Mouse (Mus musculus) hindbrain, embryonic 11.5 days (tissue): Measurements from ENCODE around the gene Abca8b. TPM values are rescaled to one million over a fixed set of nuclear protein-coding genes. Genes with fewer than 3 reads are reported as not detected.

ENCODE experiments used
- ATAC-seq: fragments of 200-750 bp; cut with Nextera tagmentation; 2 replicates; pipeline ENCODE4 v1.8.0; 2017; ENCODE audit warnings: mild to moderate bottlenecking, moderate TSS enrichment, moderate library complexity; ENCODE audit not compliant: low FRiP score
- DNase-seq: peaks from one replicate; pipeline ENCODE4 v3.0.0-alpha.2; 2015; ENCODE audit warnings: low spot score
- H3K27ac ChIP-seq: fragments of 300-500 bp; sonication (generic); 2 replicates; pipeline ENCODE4 v1.5.1; 2014; ENCODE audit warnings: mild to moderate bottlenecking, low read depth, low read length
- H3K27me3 ChIP-seq: fragments of 300-500 bp; sonication (generic); 2 replicates; pipeline ENCODE4 v1.6.1; 2014; ENCODE audit warnings: mild to moderate bottlenecking, low read length, moderate library complexity, mixed read lengths; ENCODE audit not compliant: control insufficient read depth, insufficient read depth
- H3K36me3 ChIP-seq: fragments of 300-500 bp; sonication (generic); 2 replicates; pipeline ENCODE4 v1.6.1; 2014; ENCODE audit warnings: mild to moderate bottlenecking, low read length, moderate library complexity, mixed read lengths; ENCODE audit not compliant: control insufficient read depth, insufficient read depth
- H3K4me1 ChIP-seq: fragments of 300-500 bp; sonication (generic); replicated peaks from 2 replicates; pipeline ENCODE4 v1.6.1; 2014; ENCODE audit warnings: low read length, mixed read lengths; ENCODE audit not compliant: control insufficient read depth, insufficient read depth
- H3K4me2 ChIP-seq: fragments of 300-500 bp; sonication (generic); replicated peaks from 2 replicates; pipeline ENCODE4 v1.6.1; 2014; ENCODE audit warnings: mild to moderate bottlenecking, low read depth, low read length
- H3K4me3 ChIP-seq: fragments of 300-500 bp; sonication (generic); 2 replicates; pipeline ENCODE4 v1.5.1; 2014; ENCODE audit warnings: low read depth, low read length
- H3K9ac ChIP-seq: fragments of 300-500 bp; sonication (generic); 2 replicates; pipeline ENCODE4 v1.6.1; 2014; ENCODE audit warnings: low read depth, low read length
- H3K9me3 ChIP-seq: fragments of 300-500 bp; sonication (generic); 2 replicates; pipeline ENCODE4 v1.6.1; 2016; ENCODE audit warnings: low read length; ENCODE audit not compliant: control insufficient read depth
- WGBS: fragments of 180-500 bp; shearing (Covaris S2); extraction: QIAGEN DNeasy Blood & Tissue Kit; methylation state at CpG from one replicate; pipeline ENCODE4 v1.1.7; 2014; 5-methylcytosine and 5-hydroxymethylcytosine counted together
- polyA plus RNA-seq: library from polyadenylated mRNA; unstranded; fragments of >200 nt; fragmentation: Nextera tagmentation; extraction: Ambion mirVana; gene quantifications from 2 replicates; pipeline ENCODE4 v1.2.1, GENCODE M21; 2014

Gene Abca8b
- polyA plus RNA-seq, 1 experiment from 2014 or later, result 0.71 TPM

DNA sequence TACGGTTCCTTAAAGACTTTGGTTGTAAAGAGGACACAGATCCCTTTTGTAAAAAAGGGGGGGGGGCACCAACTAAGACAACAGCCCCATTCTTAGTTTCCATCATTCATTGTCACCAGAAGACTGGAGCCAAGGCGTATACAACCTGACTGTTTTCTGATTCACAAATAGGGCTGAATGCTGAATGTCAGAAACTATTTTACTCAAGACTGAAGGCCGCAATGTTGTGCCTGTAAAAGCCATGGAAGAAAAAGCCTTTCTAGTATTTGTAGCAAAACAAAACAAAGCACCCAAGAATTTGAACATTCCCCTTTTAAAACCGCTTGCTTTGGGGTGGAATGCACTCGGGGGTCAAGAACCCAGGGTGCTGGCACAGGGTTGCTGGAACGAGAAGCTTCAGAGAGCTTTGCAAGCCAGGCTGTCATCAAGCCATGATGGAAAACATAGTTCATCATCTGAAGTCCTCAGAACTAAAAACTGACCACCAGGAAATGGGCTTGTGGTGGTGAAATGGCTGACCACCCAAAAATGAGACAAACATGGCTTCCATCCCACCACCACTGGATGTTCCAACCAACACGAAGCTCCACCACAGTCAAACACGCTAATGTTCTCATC, 104.2 kb downstream of the Abca8b start:
- WGBS, result 68% methylated on average over 8 of the region's 8 CpGs
- H3K27ac ChIP-seq, result no peak overlapping the region
- no peak overlapping the region for H3K4me3 ChIP-seq
- H3K9ac ChIP-seq, result no peak overlapping the region
- no peaks in the 10 kb centered on the region for H3K27me3 ChIP-seq
- no peaks in the 10 kb centered on the region for H3K9me3 ChIP-seq
- ATAC-seq (no peak), DNase-seq (no peak)
- H3K4me1 ChIP-seq, result no peaks in the 10 kb centered on the region
- H3K36me3 ChIP-seq, result no peaks in the 10 kb centered on the region
- no peak overlapping the region for H3K4me2 ChIP-seq

DNA sequence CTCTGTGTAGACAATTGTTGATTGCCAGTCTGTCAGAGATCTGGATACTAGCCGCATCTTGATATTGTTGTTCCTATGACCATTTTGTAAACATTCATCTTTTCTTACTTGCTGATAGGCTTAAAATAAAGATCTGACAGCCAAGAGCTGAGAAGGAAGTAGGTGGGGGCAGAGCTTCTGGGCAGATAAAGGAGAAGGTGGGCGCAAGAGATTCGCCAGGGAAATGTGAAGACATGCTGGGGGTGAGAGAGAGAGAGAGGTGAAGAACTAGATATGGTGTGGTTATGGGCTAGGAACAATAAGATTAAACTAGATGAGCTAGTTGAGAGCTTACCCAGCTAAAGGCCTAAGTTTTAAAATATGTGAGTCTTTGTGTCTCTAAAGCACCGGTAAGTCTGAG, 106.0 kb downstream of the Abca8b start:
- no peak for DNase-seq
- 95% methylated on average over 4 of the region's 4 CpGs for WGBS
- ATAC-seq, result no peak

DNA sequence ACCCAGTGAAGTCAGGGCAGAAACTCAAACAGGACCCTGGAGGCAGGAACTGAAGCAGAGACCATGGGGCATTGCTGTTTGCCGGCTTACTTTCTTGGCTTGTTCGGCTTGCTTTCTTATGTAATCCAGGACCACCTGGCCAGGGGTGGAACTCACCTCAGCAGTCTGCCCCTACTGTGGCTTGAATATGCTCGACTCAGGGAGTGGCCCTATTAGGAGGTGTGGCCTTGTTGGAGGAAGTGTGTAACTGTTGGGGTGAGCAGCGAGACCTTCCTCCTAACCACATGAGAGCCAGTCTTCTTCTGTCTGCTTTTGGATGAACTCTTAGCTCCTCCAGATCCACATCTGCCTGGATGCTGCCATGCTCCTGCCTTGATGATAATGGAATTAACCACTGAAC, 108.9 kb downstream of the Abca8b start:
- H3K27me3 ChIP-seq, result no peaks in the 10 kb centered on the region
- ATAC-seq (no peak), DNase-seq (no peak)
- H3K9me3 ChIP-seq, result no peaks in the 10 kb centered on the region
- H3K4me2 ChIP-seq, result no peak overlapping the region
- no peaks in the 10 kb centered on the region for H3K36me3 ChIP-seq
- 0 out of 2 replicates have a peak, but pooled peaks cover 2% of the 10 kb centered on the region for H3K4me1 ChIP-seq
- 86% methylated on average over 4 of the region's 4 CpGs for WGBS
- no peak overlapping the region for H3K9ac ChIP-seq
- H3K4me3 ChIP-seq, result no peak overlapping the region
- no peak overlapping the region for H3K27ac ChIP-seq

More for the DNA sequence above, 106.0 kb downstream of the Abca8b start:
- Histone ChIP-seq H3K27ac (no peak overlapping the region), H3K9ac (no peak overlapping the region), H3K36me3 (no peaks in the 10 kb centered on the region), H3K9me3 (no peaks in the 10 kb centered on the region), H3K4me1 (no peaks in the 10 kb centered on the region), H3K4me2 (no peak overlapping the region), H3K27me3 (no peaks in the 10 kb centered on the region), H3K4me3 (no peak overlapping the region)

DNA sequence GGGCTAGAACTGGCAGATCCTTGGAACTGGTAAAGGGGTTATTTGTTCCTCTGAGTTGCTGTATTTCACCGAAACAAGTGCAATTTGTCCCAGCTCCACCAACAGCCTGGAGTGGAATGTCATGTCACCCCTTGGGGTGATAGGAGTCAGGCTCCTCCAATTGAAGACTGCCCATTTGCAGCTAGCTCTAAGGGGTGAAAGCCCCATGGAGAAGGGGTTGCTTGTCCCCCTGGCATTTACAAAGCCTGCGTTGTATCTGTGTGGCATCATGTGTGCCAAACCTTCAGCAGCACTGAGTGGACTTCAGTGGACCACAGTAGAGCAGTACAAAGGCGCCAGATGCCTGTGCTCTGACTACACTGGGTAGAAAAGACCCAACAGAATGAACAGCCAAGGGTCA, 110.1 kb downstream of the Abca8b start:
- H3K36me3 ChIP-seq, result no peaks in the 10 kb centered on the region
- H3K4me1 ChIP-seq, result 0 out of 2 replicates have a peak, but pooled peaks cover 2% of the 10 kb centered on the region
- DNase-seq (no peak), ATAC-seq (no peak)
- H3K9me3 ChIP-seq, result no peaks in the 10 kb centered on the region
- no peak overlapping the region for H3K4me3 ChIP-seq
- H3K4me2 ChIP-seq, result no peak overlapping the region
- H3K27me3 ChIP-seq, result no peaks in the 10 kb centered on the region
- H3K9ac ChIP-seq, result no peak overlapping the region
- H3K27ac ChIP-seq, result no peak overlapping the region
- 92% methylated on average over 3 of the region's 3 CpGs for WGBS

DNA sequence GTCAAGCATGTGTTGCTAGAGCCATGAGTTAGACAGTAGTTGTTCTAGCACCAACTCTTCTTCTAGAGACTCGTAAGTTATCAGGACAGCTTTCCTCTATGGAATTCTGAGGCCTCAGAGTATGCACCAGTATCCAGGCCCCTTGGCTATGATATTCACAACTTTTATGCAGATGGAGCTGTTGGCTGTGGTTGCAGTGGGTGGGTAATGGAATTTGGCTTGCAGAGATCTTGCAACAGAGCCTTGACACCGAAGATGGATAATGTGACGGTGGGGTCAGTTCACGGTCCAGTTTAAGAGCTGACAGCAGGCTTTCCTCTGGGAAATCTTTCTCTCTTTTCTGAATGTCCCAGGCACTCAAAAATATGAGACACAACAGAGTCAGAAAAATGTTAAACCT, 110.8 kb downstream of the Abca8b start:
- DNase-seq, result no peak
- 0 out of 2 replicates have a peak, but pooled peaks cover 2% of the 10 kb centered on the region for H3K4me1 ChIP-seq
- no peak overlapping the region for H3K9ac ChIP-seq
- no peak overlapping the region for H3K4me3 ChIP-seq
- H3K9me3 ChIP-seq, result no peaks in the 10 kb centered on the region
- WGBS, result 69% methylated on average over 4 of the region's 4 CpGs
- no peak overlapping the region for H3K4me2 ChIP-seq
- no peak overlapping the region for H3K27ac ChIP-seq
- no peaks in the 10 kb centered on the region for H3K36me3 ChIP-seq
- no peaks in the 10 kb centered on the region for H3K27me3 ChIP-seq
- no peak for ATAC-seq

DNA sequence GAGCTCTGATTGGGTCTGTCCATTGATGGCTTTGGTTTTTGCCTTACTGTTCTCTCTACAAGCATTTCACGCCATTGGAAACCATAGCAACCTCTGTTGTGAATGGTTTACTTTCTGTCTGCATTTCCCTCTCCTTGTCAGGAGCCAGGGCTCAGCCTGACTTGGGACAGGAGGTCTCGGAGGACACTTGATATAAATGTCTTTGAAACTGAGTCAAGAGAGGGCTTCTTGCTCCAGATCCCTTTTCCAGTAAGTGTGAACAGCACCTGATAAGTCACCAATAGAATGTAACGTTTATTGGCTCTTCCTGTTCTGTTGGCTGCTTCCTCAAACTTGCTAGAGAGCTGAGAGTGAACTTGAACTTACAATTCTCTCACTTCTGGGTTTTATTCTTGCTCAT, 111.5 kb downstream of the Abca8b start:
- Histone ChIP-seq H3K4me2 (no peak overlapping the region), H3K9me3 (no peaks in the 10 kb centered on the region), H3K27ac (no peak overlapping the region), H3K36me3 (no peaks in the 10 kb centered on the region), H3K4me3 (no peak overlapping the region), H3K27me3 (no peaks in the 10 kb centered on the region), H3K4me1 (0 out of 2 replicates have a peak, but pooled peaks cover 2% of the 10 kb centered on the region), H3K9ac (no peak overlapping the region)
- 67% methylated on average over 3 of the region's 3 CpGs for WGBS
- DNase-seq (no peak), ATAC-seq (no peak)

Other genes starting within 250 kb of the Abca8b start
- gene 1700012B07Rik, start 167.8 kb downstream of the Abca8b start, polyA plus RNA-seq, result not detected in 2 replicates
- 0.03 and 0.12 TPM in 2 replicates for gene Abca8a, start 100.1 kb upstream of the Abca8b start, polyA plus RNA-seq
- gene Abca9, start 172.4 kb upstream of the Abca8b start, polyA plus RNA-seq, result 5.1 and 5.8 TPM in 2 replicates